Mouse (Mus musculus): Measurements from ENCODE around the gene Osbp2. TPM values are rescaled to one million over a fixed set of nuclear protein-coding genes. Genes with fewer than 3 reads are reported as not detected.

The Osbp2 gene
- total RNA-seq, 2 experiments from 2014 or later = 141 to 149 TPM

- H3K27ac ChIP-seq = no peak overlapping the region
These were observed 19.6 kb downstream of the Osbp2 start for GRCm38 (mm10) chr11:3843943-3844734.

DNA sequence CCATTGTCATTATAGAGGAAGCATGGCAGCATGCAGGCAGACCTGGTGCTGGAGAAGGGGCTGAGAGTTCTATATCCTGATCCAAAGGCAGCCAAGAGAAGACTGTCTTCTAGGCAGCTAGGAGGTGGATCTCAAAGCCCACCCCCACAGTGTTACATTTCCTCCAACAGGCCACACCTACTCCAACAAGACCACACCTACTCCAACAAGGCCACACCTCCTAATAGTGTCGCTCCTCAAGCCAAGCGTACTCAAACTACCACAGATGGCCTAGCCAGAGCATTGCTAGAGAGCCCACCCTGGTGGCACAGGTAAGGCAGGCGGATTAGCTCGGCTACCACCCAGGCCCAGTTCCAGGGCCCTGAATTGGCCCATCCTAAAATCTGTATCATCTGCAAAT is 28.4 kb downstream of the Osbp2 start:
- intact Hi-C loops (cut with DNase I) = no loop called here
- TF ChIP-seq CTCF (IDR thresholded peaks at IDR 0.05) = no peak
- no peak for DNase-seq (ENCODE audit: extremely low spot score in 1 of 2, low spot score in 2 of 2)
- no peak overlapping the region for H3K4me3 ChIP-seq
- no peak overlapping the region for H3K27ac ChIP-seq

More at GRCm38 (mm10) chr11:3843943-3844734, 19.6 kb downstream of the Osbp2 start:
- TF ChIP-seq CTCF (IDR thresholded peaks at IDR 0.05) = no peak
- intact Hi-C loops (cut with DNase I) = no loop called here
- H3K4me3 ChIP-seq = no peak overlapping the region
- DNase-seq (ENCODE audit: extremely low spot score in 1 of 2, low spot score in 2 of 2) = no peak

- peak; percentile 64 for TF ChIP-seq CTCF (IDR thresholded peaks at IDR 0.05)
- intact Hi-C loops (cut with DNase I) = no loop called here
- Histone ChIP-seq H3K4me3 (no peak overlapping the region), H3K27ac (0 out of 2 replicates have a peak overlapping the region, but pooled peaks have one; percentile 19)
- no peak for DNase-seq (ENCODE audit: extremely low spot score in 1 of 2, low spot score in 2 of 2)
These were observed 29.1 kb downstream of the Osbp2 start for GRCm38 (mm10) chr11:3834421-3835098.

DNA sequence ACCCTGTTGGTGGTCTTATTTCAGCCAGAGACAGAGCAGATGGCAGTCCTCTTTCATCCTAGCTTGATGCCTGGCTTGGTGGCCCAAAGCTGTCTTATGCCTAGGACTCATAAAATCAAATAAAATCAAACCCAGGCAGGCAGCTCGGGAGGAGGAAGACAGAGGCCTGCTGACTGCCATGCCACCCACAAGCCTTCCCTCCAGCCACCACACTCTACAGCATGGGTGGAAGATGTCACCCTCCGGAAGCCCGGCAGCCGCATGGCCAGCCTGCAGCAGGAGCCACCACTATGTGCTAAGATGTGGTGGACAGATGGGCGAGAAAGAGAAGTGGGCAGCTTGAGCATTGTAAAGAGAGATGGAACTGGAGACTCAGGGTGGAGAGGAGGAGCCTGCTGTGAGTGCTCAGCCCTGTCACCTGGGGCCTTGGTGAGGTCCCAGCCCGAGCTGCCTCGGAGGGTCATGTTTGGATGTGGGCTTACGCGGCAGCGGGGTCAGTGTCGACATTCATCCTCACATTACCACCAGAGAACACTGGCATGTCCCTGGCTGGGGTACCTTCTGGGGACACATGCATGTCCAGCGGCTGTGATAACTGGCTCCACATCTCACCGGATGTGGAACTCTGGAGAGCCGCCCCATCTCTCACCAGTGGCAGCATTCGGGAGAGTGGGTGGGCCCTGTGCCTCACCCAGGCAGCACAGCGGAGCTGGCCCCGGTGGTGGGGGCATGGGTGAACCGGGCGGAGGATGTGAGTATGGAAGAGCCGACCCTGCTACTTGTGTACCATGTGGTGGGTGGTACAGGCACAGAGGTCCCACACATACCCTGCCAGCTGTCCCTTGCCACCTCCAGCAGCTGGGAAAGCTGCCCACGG is 29.9 kb downstream of the Osbp2 start:
- TF ChIP-seq CTCF (IDR thresholded peaks at IDR 0.05) = no peak
- intact Hi-C loops (cut with DNase I) = no loop called here
- no peak overlapping the region for H3K4me3 ChIP-seq
- peak in 1 of 2 experiments; percentile 43 for DNase-seq (ENCODE audit: extremely low spot score in 1 of 2, low spot score in 2 of 2)
- H3K27ac ChIP-seq = peak overlapping the region; percentile 57

DNA sequence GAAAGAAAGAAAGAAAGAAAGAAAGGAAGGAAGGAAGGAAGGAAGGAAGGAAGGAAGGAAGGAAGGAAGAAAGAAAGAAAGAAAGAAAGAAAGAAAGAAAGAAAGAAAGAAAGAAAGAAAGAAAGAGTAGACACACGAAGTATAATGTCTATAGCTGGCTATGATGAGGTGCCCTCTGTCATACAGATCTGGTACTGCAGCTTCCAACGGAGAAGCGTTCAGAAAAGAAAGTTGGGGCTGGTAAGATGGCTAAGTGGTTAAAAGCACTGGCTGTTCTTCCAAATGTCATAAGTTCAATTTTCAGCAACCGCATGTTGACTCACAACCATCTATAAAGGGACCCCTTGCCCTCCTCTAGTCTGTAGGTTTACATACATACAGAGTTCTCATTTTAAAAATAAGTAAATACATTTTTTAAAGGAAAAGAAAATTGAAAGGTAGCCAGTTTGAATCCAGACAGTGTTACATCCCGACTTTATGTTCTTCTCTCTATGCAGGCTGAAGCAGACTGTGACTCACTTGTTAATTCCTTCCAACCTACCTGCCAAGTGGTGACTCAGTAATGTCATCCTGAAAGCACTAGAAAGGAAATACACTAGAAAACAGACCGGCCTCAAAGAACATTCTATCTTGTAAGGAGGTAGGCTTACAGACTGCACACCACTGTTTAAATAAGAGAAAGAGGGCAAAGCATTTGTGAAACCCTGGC is 31.4 kb downstream of the Osbp2 start:
- peak in 1 of 2 experiments; percentile 37 for DNase-seq (ENCODE audit: extremely low spot score in 1 of 2, low spot score in 2 of 2)
- TF ChIP-seq CTCF (IDR thresholded peaks at IDR 0.05) = peak; percentile 65
- intact Hi-C loops (cut with DNase I) = loop anchor here (1.0 kb wide), 1 partner anchor 21 kb away; no protein-coding TSS in a partner anchor
- no peak overlapping the region for H3K4me3 ChIP-seq
- H3K27ac ChIP-seq = no peak overlapping the region; the same call in 1 of the 2 replicates

- H3K27ac ChIP-seq = no peak overlapping the region; the same call in 1 of the 2 replicates
- intact Hi-C loops (cut with DNase I) = no loop called here
- no peak for TF ChIP-seq CTCF (IDR thresholded peaks at IDR 0.05)
- no peak overlapping the region for H3K4me3 ChIP-seq
- DNase-seq (ENCODE audit: extremely low spot score in 1 of 2, low spot score in 2 of 2) = no peak
These were observed 34.0 kb downstream of the Osbp2 start for GRCm38 (mm10) chr11:3829736-3830135.

GRCm38 (mm10) chr11:3824138-3824537 is 39.6 kb downstream of the Osbp2 start:
- TF ChIP-seq CTCF (IDR thresholded peaks at IDR 0.05) = no peak
- H3K4me3 ChIP-seq = no peak overlapping the region
- H3K27ac ChIP-seq = no peak overlapping the region
- DNase-seq (ENCODE audit: extremely low spot score in 1 of 2, low spot score in 2 of 2) = no peak
- intact Hi-C loops (cut with DNase I) = no loop called here

DNA sequence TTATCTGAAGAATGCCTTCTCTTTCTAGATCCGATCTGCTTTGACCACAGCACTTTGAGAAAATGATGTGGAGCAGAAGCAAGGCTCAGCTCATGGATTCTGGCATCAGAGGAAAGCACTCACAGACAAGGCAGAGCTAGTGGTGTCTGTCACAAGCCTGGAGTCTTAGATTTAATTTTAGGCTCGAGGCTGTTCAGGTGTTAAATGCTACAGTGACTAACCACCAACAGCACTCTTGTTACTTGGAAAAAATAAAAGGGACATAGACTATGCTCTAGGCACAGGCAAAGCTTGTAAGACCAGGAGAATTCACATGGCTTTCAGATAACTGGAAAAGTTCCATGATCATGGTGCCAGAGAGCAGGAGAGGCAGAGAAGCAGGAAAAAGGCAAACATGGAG is 40.3 kb downstream of the Osbp2 start:
- no peak overlapping the region for H3K4me3 ChIP-seq
- H3K27ac ChIP-seq = 0 out of 2 replicates have a peak overlapping the region, but pooled peaks have one; percentile 19
- DNase-seq (ENCODE audit: extremely low spot score in 1 of 2, low spot score in 2 of 2) = no peak
- no peak for TF ChIP-seq CTCF (IDR thresholded peaks at IDR 0.05)
- intact Hi-C loops (cut with DNase I) = no loop called here

- no peak overlapping the region for H3K4me3 ChIP-seq
- TF ChIP-seq CTCF (IDR thresholded peaks at IDR 0.05) = no peak
- DNase-seq (ENCODE audit: extremely low spot score in 1 of 2, low spot score in 2 of 2) = no peak
- intact Hi-C loops (cut with DNase I) = no loop called here
- H3K27ac ChIP-seq = no peak overlapping the region
These were observed 45.5 kb downstream of the Osbp2 start for GRCm38 (mm10) chr11:3817986-3818758.

- intact Hi-C loops (cut with DNase I) = no loop called here
- TF ChIP-seq CTCF (IDR thresholded peaks at IDR 0.05) = no peak
- Histone ChIP-seq H3K4me3 (no peak overlapping the region), H3K27ac (no peak overlapping the region)
- DNase-seq (ENCODE audit: extremely low spot score in 1 of 2, low spot score in 2 of 2) = no peak
These were observed 47.8 kb downstream of the Osbp2 start for GRCm38 (mm10) chr11:3815951-3816350.

Data from left cerebral cortex, adult 2 months (tissue).